Mouse (Mus musculus): ENCODE measurements around the gene Ifi27l2b. TPM values are rescaled to one million over a fixed set of nuclear protein-coding genes. Genes with fewer than 3 reads are reported as not detected.

The Ifi27l2b gene
- not detected in 2 replicates for polyA plus RNA-seq (2014; fragmentation: Nextera tagmentation; extraction: Ambion mirVana)

- H3K27ac ChIP-seq (ENCODE audit: low read depth, low read length) = no peak within 1 kb of the TSS
- DNase-seq (ENCODE audit: low spot score) (no peak), ATAC-seq (replicated peaks; ENCODE audit: low FRiP score) (no peak)
- H3K9me3 ChIP-seq (ENCODE audit: control insufficient read depth, low read length) = no peaks in the 10 kb centered on the region
- no peak within 1 kb of the TSS for H3K4me2 ChIP-seq (ENCODE audit: low read depth, low read length, severe bottlenecking)
- H3K9ac ChIP-seq (ENCODE audit: low read length) = no peak within 1 kb of the TSS
- H3K27me3 ChIP-seq (ENCODE audit: control insufficient read depth, insufficient read depth, low read length) = no peaks in the 10 kb centered on the region
- H3K4me1 ChIP-seq (replicated peaks; ENCODE audit: control insufficient read depth, insufficient read depth, low read length) = no peaks in the 10 kb centered on the region
- WGBS = 67% methylated on average over 3 of the region's 3 CpGs
- no peaks in the 10 kb centered on the region for H3K36me3 ChIP-seq (ENCODE audit: control insufficient read depth, insufficient read depth, low read length)
- H3K4me3 ChIP-seq (ENCODE audit: low read depth, low read length) = no peak within 1 kb of the TSS
These were observed at the start of gene Ifi27l2b for GRCm38 (mm10) chr12:103457140-103457539. Gene Ifi27l2b, minus strand, starts transcription at chr12:103457223.

- Histone ChIP-seq H3K27ac (ENCODE audit: low read depth, low read length) (no peak overlapping the region), H3K9me3 (ENCODE audit: control insufficient read depth, low read length) (no peaks in the 10 kb centered on the region)
- ATAC-seq (replicated peaks; ENCODE audit: low FRiP score) = no peak
These were observed 47.4 kb upstream of the Ifi27l2b start for GRCm38 (mm10) chr12:103504402-103504801.

GRCm38 (mm10) chr12:103503300-103503699, 46.3 kb upstream of the Ifi27l2b start:
- DNase-seq (ENCODE audit: low spot score) (no peak), ATAC-seq (replicated peaks; ENCODE audit: low FRiP score) (no peak)
- H3K27me3 ChIP-seq (ENCODE audit: control insufficient read depth, insufficient read depth, low read length) = no peaks in the 10 kb centered on the region
- no peak overlapping the region for H3K27ac ChIP-seq (ENCODE audit: low read depth, low read length)
- H3K36me3 ChIP-seq (ENCODE audit: control insufficient read depth, insufficient read depth, low read length) = no peaks in the 10 kb centered on the region
- no peaks in the 10 kb centered on the region for H3K9me3 ChIP-seq (ENCODE audit: control insufficient read depth, low read length)
- 70% methylated on average over 3 of the region's 3 CpGs for WGBS
- H3K4me3 ChIP-seq (ENCODE audit: low read depth, low read length) = no peak overlapping the region
- no peak overlapping the region for H3K4me2 ChIP-seq (ENCODE audit: low read depth, low read length, severe bottlenecking)
- no peaks in the 10 kb centered on the region for H3K4me1 ChIP-seq (replicated peaks; ENCODE audit: control insufficient read depth, insufficient read depth, low read length)
- no peak overlapping the region for H3K9ac ChIP-seq (ENCODE audit: low read length)

More at GRCm38 (mm10) chr12:103504402-103504801, 47.4 kb upstream of the Ifi27l2b start:
- no peaks in the 10 kb centered on the region for H3K27me3 ChIP-seq (ENCODE audit: control insufficient read depth, insufficient read depth, low read length)
- H3K4me1 ChIP-seq (replicated peaks; ENCODE audit: control insufficient read depth, insufficient read depth, low read length) = no peaks in the 10 kb centered on the region
- no peak overlapping the region for H3K4me3 ChIP-seq (ENCODE audit: low read depth, low read length)
- no peak overlapping the region for H3K4me2 ChIP-seq (ENCODE audit: low read depth, low read length, severe bottlenecking)
- no peaks in the 10 kb centered on the region for H3K36me3 ChIP-seq (ENCODE audit: control insufficient read depth, insufficient read depth, low read length)
- 95% methylated on average over 3 of the region's 3 CpGs for WGBS
- DNase-seq (ENCODE audit: low spot score) = no peak
- no peak overlapping the region for H3K9ac ChIP-seq (ENCODE audit: low read length)

- no peak overlapping the region for H3K9ac ChIP-seq (ENCODE audit: low read length)
- no peak overlapping the region for H3K27ac ChIP-seq (ENCODE audit: low read depth, low read length)
- DNase-seq (ENCODE audit: low spot score) (no peak), ATAC-seq (replicated peaks; ENCODE audit: low FRiP score) (no peak)
- H3K4me2 ChIP-seq (ENCODE audit: low read depth, low read length, severe bottlenecking) = no peak overlapping the region
- H3K36me3 ChIP-seq (ENCODE audit: control insufficient read depth, insufficient read depth, low read length) = no peaks in the 10 kb centered on the region
- H3K4me3 ChIP-seq (ENCODE audit: low read depth, low read length) = no peak overlapping the region
- no peaks in the 10 kb centered on the region for H3K27me3 ChIP-seq (ENCODE audit: control insufficient read depth, insufficient read depth, low read length)
- H3K9me3 ChIP-seq (ENCODE audit: control insufficient read depth, low read length) = no peaks in the 10 kb centered on the region
- H3K4me1 ChIP-seq (replicated peaks; ENCODE audit: control insufficient read depth, insufficient read depth, low read length) = no peaks in the 10 kb centered on the region
- WGBS = 80% methylated on average over 2 of the region's 2 CpGs
These were observed 42.2 kb upstream of the Ifi27l2b start for GRCm38 (mm10) chr12:103499261-103499660.

DNA sequence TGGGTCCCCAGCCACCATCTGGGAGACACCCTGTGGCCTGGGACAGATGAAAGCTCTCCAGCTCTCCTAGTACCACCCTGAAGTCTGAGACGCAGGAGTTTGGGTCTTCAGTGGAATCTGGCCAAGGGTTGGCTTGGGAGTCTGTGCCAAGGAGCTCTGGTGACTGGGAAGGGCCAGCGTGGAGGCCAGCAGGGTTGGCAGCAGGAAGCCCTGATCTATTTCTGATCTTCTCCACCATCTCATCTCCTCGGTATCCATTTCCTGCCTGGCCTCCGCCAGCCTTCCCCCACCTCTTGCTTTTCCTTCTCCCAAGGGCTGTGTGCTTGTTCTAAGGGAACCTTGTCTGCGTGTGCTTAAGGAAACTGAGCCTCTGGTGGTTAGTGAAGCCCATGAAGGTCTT, 41.7 kb upstream of the Ifi27l2b start:
- Histone ChIP-seq H3K27ac (ENCODE audit: low read depth, low read length) (no peak overlapping the region), H3K9me3 (ENCODE audit: control insufficient read depth, low read length) (no peaks in the 10 kb centered on the region), H3K4me2 (ENCODE audit: low read depth, low read length, severe bottlenecking) (no peak overlapping the region), H3K27me3 (ENCODE audit: control insufficient read depth, insufficient read depth, low read length) (no peaks in the 10 kb centered on the region), H3K36me3 (ENCODE audit: control insufficient read depth, insufficient read depth, low read length) (no peaks in the 10 kb centered on the region), H3K9ac (ENCODE audit: low read length) (no peak overlapping the region), H3K4me3 (ENCODE audit: low read depth, low read length) (no peak overlapping the region), H3K4me1 (replicated peaks; ENCODE audit: control insufficient read depth, insufficient read depth, low read length) (no peaks in the 10 kb centered on the region)
- 72% methylated on average over 5 of the region's 5 CpGs for WGBS
- DNase-seq (ENCODE audit: low spot score) = no peak
- ATAC-seq (replicated peaks; ENCODE audit: low FRiP score) = no peak

DNA sequence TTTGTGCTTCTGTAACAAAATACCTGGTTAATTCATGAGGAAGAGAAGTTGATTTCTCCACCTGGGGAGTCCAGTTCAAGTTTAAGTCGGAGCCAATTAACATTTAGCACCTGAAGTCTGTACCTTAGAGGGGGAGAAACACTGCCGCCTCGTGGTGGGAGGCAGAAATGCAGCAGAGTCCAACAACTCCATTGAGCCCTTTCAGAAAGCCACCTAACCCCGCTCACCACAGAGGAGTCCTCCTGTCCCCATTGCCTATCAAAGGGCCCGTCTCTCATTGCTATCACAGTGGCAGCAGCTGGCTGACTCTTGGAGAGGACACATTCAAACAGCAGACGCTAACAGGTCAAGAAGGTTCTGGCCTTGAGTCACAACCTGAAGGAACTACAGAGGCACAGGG, 37.5 kb upstream of the Ifi27l2b start:
- Histone ChIP-seq H3K27me3 (ENCODE audit: control insufficient read depth, insufficient read depth, low read length) (no peaks in the 10 kb centered on the region), H3K4me3 (ENCODE audit: low read depth, low read length) (no peak overlapping the region), H3K27ac (ENCODE audit: low read depth, low read length) (no peak overlapping the region), H3K36me3 (ENCODE audit: control insufficient read depth, insufficient read depth, low read length) (no peaks in the 10 kb centered on the region), H3K4me1 (replicated peaks; ENCODE audit: control insufficient read depth, insufficient read depth, low read length) (no peaks in the 10 kb centered on the region), H3K9ac (ENCODE audit: low read length) (no peak overlapping the region), H3K4me2 (ENCODE audit: low read depth, low read length, severe bottlenecking) (no peak overlapping the region), H3K9me3 (ENCODE audit: control insufficient read depth, low read length) (no peaks in the 10 kb centered on the region)
- no peak for ATAC-seq (replicated peaks; ENCODE audit: low FRiP score)
- 29% methylated on average over 6 of the region's 6 CpGs for WGBS
- no peak for DNase-seq (ENCODE audit: low spot score)

- no peak overlapping the region for H3K9ac ChIP-seq (ENCODE audit: low read length)
- no peaks in the 10 kb centered on the region for H3K36me3 ChIP-seq (ENCODE audit: control insufficient read depth, insufficient read depth, low read length)
- no peaks in the 10 kb centered on the region for H3K27me3 ChIP-seq (ENCODE audit: control insufficient read depth, insufficient read depth, low read length)
- no peaks in the 10 kb centered on the region for H3K4me1 ChIP-seq (replicated peaks; ENCODE audit: control insufficient read depth, insufficient read depth, low read length)
- no peaks in the 10 kb centered on the region for H3K9me3 ChIP-seq (ENCODE audit: control insufficient read depth, low read length)
- no peak overlapping the region for H3K4me2 ChIP-seq (ENCODE audit: low read depth, low read length, severe bottlenecking)
- H3K27ac ChIP-seq (ENCODE audit: low read depth, low read length) = no peak overlapping the region
- DNase-seq (ENCODE audit: low spot score) (peak; percentile 78), ATAC-seq (replicated peaks; ENCODE audit: low FRiP score) (peak; percentile 49; the same call in 1 of the 2 replicates)
- H3K4me3 ChIP-seq (ENCODE audit: low read depth, low read length) = no peak overlapping the region
- 32% methylated on average over 5 of the region's 5 CpGs for WGBS
These were observed 35.7 kb upstream of the Ifi27l2b start for GRCm38 (mm10) chr12:103492767-103493166.

GRCm38 (mm10) chr12:103491091-103491730, 34.2 kb upstream of the Ifi27l2b start:
- Histone ChIP-seq H3K4me1 (replicated peaks; ENCODE audit: control insufficient read depth, insufficient read depth, low read length) (no peaks in the 10 kb centered on the region), H3K36me3 (ENCODE audit: control insufficient read depth, insufficient read depth, low read length) (no peaks in the 10 kb centered on the region), H3K27me3 (ENCODE audit: control insufficient read depth, insufficient read depth, low read length) (no peaks in the 10 kb centered on the region), H3K27ac (ENCODE audit: low read depth, low read length) (no peak overlapping the region), H3K9me3 (ENCODE audit: control insufficient read depth, low read length) (no peaks in the 10 kb centered on the region), H3K9ac (ENCODE audit: low read length) (no peak overlapping the region), H3K4me2 (ENCODE audit: low read depth, low read length, severe bottlenecking) (no peak overlapping the region), H3K4me3 (ENCODE audit: low read depth, low read length) (no peak overlapping the region)
- no peak for DNase-seq (ENCODE audit: low spot score)
- ATAC-seq (replicated peaks; ENCODE audit: low FRiP score) = no peak
- 75% methylated on average over 3 of the region's 3 CpGs for WGBS

- ATAC-seq (replicated peaks; ENCODE audit: low FRiP score) = no peak
- Histone ChIP-seq H3K4me1 (replicated peaks; ENCODE audit: control insufficient read depth, insufficient read depth, low read length) (no peaks in the 10 kb centered on the region), H3K4me2 (ENCODE audit: low read depth, low read length, severe bottlenecking) (no peak overlapping the region), H3K4me3 (ENCODE audit: low read depth, low read length) (no peak overlapping the region), H3K36me3 (ENCODE audit: control insufficient read depth, insufficient read depth, low read length) (no peaks in the 10 kb centered on the region), H3K27me3 (ENCODE audit: control insufficient read depth, insufficient read depth, low read length) (no peaks in the 10 kb centered on the region), H3K9ac (ENCODE audit: low read length) (no peak overlapping the region), H3K9me3 (ENCODE audit: control insufficient read depth, low read length) (no peaks in the 10 kb centered on the region), H3K27ac (ENCODE audit: low read depth, low read length) (no peak overlapping the region)
- no peak for DNase-seq (ENCODE audit: low spot score)
- WGBS = 72% methylated on average over 2 of the region's 2 CpGs
These were observed 30.7 kb upstream of the Ifi27l2b start for GRCm38 (mm10) chr12:103487750-103488149.

All from forebrain, embryonic 11.5 days (tissue).